Mouse (Mus musculus) mouse embryonic stem cell (cell line): Measurements from ENCODE around the gene Pus1.

ENCODE experiments used
- in situ Hi-C, 2 experiments: fragments of 300-500 bp; cut with MboI; formaldehyde crosslinking; loops; 1 replicate in 1 of 2; 3 replicates in 1 of 2; pipeline ENCODE4 v1.14.3; 2019 to 2020; ENCODE audit warnings: low sequenced_read_pairs in 2 of 2, low pct_unique_long_range_greater_than_20kb in 1 of 2, mixed read lengths in 1 of 2; ENCODE audit not compliant: unreplicated experiment in 1 of 2

Pus1 gene

DNA sequence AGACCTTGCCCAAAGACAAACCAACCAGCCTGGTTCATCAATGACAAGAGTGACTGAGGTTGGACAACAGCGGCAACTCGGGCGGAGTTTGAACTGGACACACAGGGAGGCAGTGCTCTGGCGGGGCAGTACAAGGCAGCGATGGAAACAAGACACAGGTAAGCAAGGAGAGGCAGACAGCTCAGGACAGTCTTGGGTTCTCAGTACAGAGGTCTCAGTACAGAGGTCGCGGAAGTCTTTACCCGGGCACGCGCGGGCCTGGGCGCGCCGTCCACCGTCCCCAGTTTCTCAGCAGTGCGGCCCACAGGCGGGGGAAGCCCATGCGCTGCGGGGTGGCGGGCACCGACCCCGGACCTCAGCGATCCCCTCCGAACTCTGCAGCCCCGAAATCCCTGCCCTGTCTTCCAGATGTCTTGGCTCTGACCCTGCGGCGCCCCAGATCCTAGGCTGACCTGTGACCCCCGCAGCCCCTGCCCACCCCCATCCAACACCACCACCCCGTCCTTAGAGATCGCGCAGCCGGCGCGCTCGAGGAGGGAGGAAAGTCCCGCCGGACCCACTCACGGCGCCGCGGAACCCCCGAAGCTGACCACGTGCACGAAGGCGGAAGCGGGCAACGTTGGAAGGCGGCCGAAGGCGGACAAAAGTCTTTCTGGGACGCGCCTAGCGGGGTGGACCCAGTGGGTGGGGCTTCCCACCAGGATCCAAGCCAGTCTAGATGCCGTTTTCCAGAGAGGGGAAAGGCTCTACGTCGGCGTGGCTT, at the start of gene Pus1:
Pus1 (minus strand) TSS at position 662 of the 763 bp plus-strand sequence.
- in situ Hi-C loops = no loop called here

DNA sequence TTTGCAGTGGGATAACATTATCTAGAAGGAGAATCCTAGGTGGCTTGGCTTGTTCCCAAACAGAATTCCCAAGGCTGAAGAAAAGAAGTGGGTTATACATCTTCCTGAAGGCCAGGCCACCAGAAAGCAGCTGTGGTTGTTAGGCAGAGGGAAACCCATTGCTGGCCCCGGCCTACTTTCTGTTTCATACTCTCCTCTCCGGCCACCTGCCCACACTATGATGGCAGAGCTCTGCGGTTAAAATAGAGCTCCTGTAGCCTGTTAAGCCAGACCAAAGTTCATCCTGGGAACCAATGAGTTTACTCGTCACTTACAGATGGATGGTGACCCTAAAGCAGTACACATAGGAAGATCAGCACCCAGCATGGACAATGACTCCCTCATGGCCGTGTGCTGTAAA, 47.1 kb upstream of the Pus1 start:
- in situ Hi-C loops = no loop called here

DNA sequence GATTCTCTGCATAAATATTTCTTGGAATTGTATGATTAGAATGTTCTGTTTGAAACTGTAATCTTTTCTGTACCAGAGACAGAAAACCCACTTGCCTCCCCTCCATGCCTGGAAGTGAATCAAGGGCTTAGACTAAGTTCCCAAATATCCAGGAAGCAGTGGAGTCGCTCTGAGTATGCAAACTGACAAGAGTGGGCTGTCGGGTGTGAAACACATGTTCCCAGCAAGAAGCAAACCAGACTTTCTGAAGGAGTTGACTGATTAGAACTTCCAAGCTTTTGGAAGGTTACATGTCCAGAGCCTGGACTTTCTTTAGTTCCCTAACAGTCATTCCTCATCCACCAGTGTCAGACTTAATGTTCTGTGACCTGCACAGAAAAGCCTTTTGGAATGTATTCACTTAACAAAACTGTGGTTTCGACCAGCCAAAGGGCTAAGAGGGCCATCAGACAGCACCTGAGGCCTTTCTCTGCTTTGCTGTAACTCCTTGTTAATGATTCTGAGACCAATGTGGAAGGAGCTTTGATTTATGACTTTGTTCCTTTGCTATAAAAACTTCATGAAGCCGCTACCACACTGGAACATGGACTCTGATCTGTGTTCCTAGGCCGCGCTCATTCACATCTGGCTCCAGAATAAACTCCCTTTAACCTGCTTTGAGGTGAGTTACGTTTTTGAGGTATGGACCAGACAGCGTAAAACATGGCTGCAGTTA, 46.5 kb upstream of the Pus1 start:
- in situ Hi-C loops = no loop called here

DNA sequence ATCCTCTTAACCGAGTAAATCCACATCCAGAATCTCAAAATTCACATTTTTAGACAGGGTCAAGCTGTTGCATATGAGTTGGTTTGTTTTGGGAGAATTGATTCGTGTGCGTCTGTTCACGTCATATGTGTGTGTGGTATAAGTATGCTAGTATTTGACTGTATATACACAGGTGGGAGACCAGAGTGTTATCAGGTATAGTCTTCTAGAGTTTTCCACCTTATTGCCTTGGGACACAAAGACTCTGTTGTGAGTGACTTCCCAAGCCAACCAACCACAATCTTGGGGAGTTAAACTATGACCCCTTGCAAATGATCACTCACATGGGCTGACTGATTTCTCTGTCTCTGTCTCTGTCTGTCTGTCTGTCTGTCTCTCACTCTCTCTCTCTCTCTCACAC, 44.0 kb upstream of the Pus1 start:
- in situ Hi-C loops = no loop called here

DNA sequence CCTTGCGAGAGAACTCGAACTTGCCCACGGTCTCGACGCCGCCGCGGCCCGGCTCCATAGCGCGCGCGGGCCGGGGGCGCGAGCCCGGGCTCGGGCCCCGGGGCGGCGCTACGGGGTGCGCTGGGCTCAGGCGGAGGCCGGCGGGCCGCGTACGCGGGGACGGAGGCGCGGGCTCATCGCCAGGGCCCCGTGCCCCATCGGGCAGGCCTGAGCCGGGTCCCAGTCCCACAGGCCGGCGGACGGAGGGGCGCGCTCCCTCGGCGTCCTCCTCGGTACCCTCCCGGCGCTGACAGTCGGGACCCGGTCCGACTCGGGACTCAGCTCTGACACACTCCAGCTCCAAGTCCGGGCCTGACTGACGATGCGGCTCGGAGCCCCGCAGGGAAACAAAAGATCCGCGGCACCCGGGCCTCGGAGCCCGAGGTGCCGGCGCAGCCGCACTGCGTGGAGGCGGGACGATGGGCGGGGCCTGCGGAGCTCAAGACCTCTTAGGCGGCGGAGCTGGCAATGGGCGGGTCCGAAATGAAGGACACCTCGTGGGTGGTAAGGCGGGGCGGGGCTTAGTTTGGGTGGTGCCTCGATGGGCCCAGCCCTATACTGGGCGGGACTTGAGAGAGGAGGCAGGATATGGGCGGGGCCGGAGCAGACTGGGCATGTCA, 29.3 kb upstream of the Pus1 start, which contains the start of gene Ulk1:
Ulk1 (minus strand) TSS at position 431 of the 659 bp plus-strand sequence.
- in situ Hi-C loops = no loop called here

DNA sequence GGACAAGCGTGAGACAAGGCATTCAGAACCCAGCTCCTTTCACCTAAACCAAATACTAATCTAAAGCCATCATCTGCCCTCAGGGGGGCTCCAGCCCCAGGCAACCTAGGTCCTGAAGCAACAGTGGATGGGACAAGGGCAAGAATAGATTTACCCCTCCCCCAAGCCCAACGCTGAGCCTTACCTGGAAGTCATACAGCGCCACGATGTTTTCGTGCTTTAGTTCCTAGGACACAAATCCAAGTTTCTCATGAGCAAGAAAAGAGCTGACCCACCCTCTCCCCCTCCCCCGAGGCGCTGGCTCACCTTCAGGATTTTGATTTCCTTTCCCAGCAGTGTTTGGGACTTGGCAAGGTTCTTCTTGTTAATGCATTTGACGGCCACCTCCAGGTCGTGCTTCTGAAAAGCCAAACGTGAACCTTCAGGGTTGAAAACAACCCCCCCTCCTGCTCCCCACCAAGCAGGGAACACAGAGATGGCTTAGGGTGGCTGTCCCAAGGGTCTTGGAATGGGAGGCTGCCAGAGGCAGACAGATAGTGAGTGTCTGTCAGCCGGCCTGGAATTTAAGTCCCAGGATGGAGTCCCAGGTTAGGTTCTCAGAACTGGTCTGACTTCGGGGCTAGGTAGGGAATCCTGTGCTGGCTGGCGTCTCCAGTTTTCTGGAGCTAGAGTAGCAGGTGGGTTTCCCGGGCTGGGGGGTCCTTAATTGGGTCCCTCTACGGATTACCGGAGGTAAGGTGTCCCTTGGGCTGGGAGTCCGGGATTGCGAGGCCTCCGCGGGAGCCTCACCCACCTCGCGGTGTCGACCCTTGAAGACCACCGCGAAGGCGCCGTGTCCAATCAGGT, 28.6 kb upstream of the Pus1 start:
- in situ Hi-C loops = no loop called here

DNA sequence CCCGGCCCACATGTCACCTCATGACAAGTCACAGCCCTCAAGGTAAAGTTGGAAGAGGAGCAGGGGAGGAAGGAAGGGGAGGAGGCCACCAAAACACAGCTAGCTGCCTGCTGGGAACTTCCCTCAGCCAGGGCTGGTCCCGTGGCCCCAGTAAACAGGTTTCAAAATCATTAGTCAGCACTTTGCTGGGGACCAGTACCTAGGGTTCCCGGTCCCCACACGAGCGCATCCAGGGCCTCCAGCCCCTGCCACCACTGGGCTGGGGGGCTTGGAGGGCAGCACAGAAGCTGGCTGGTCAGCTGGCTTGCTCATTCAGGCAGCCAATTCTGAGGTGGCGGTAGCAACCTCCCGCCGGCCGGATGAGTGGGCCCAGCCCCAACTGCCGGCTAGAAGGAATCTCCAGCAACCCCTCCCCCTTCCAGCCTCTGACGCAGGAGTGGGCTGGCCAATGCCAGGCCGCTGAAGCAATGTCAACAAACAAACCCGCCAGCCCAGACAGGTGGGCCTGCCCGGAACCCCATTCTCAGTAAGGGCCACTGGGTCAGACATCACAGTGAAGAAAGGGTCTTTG, 27.7 kb upstream of the Pus1 start:
- in situ Hi-C loops = no loop called here

DNA sequence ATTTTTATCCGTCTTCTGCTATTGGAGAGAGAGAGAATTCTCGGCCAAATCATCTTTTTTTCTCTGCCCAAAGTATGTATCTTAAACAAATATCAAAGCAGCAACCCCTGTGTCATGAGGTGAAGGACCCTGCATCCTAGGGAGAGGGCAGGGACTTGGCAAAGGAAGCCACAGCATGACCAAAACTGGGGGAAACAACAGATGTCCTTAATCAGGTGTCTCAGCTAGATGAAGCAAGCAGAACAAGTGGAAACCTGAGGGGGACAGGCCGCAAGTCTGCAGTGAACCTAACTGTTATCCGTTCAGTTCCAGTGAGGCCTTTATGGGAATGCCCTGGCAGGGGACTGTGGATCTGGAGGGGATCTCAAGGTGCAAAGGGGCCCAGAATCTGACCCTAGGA, 27.0 kb upstream of the Pus1 start:
- in situ Hi-C loops = no loop called here

DNA sequence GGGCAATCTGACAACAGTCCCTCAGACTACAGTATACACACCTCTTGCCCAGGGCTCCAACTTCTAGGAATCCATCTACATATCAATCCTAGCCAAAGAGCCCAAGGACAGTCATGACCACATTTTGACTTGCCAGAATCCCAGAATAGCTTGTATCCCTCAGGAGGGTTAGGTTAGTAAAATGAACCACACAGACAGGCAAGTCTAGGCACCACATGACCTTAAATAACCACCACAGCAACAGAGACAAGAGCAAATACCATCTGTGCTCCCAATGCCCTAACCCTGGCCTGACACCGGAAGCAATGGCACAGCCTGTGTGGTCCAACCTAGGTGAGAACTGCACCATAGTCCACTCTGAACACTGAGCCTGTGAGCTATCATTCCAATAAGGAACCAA, 26.2 kb upstream of the Pus1 start:
- in situ Hi-C loops = no loop called here

DNA sequence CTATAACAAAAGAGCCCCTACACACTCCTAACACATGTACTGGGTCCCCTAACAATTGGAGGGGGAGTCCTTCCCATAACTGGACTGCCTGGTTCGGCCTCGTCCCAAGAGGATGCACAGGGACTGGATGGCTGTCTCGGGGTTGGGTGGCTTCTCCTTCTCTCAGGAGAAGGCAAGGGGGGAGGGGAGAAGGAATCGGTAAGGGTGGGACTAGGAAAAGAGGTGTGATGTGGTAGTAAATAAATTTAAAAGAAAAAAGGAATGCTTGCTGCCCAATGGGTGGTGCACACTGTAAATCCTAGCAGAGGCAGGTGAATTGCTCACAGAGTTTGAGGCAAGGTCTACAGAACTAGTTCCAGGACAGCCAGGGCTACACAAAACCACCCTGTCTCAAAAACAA, 25.7 kb upstream of the Pus1 start:
- in situ Hi-C loops = no loop called here

DNA sequence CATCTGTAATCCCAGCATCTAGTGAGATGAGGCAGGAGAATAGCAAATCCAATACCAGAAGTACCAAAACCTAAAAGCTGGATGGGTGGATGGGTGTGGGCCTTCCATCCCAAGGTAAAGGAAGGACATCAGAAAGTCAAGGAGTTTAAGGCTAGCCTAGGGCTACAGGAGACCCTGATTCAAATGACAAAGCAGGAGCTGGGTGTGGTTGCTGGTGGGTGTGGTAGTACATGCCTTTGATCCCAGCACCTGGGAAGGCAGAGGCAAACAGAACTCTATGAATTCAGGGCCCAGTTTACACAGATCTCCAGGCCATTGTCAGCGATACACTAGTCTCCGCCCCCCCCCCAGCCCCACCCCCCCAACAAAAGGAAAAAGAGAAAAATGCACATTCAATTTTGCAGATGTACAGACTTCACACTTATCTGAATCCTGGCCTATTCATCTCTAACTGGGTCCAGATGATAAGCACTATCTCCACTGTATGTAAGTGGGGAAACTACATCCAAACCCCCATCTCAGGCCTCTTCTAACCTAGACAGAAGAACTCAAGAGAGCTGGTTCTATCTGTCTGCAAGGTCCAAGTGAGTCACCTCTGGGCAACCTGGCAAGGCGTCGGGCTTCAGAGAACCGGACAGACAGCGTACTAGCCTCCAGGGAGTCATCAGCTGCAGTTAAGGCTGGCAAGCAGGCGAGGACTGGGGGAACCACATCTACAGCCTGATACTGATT, 23.7 kb upstream of the Pus1 start:
- in situ Hi-C loops = no loop called here

DNA sequence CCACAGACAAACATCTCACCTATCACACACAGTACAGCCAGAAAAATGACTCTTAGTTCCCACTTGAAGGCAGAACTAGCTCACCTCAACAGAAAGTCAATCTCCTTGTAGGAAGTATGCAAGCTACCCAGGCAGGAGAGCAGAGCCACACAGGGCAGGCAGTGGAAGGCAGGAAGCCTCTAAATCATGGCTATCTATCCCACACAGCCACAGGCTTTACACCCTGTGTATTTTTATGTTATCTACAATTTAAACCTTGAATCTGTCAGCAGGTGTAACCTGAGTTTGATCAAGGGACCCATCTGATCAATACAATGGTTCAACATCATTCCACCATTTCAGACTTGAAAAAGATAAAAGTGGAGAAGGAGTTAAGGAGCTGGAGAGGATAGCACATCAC, 22.4 kb upstream of the Pus1 start:
- in situ Hi-C loops = no loop called here

DNA sequence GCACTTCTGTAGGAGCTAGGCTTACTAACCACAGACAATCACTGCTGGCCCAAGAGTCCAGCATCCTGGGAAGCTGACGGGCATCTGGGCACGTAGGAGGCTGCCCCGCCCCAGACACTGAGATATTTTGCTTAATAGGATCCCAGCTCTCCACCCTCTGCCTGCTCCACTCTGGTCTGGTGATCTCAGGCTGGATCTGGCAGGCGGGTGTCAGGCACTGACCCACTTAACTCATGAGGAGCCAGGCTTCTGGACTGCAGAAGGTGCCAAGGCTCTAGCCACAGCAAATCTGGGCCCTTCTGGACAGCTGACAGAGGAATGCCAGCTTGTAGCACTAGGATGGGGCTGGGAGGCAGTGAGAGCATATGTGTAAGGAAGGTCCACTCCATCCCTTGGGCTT, 21.7 kb upstream of the Pus1 start:
- in situ Hi-C loops = no loop called here

DNA sequence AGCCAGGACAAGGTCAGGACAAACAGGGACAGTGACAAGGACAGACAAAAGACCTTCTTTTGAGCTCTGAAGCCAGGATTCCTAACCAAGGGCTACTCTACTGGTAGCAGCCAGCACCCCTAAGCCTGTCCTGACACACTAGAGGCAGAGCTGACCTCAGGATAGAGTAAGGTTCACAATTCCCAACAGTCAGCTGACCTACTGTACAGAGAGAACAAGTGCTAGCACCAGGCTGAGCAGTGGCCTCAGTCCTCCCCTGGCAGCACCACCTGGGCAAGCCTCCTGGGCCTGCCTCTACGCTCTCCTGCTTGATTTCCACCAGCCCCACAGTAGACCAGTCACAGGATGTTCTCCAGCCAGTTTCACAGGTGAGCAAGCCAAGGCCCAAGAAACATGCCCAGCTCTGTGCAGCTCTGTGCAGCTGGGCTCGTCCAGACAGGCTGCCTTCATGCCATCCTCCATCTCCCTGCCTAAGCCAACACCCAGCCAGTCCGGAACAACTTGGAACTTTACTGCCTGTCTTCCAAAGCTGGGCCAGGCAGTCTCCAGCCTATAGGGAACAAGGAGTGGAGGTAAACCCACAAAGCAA, 20.7 kb upstream of the Pus1 start:
- in situ Hi-C loops = no loop called here

DNA sequence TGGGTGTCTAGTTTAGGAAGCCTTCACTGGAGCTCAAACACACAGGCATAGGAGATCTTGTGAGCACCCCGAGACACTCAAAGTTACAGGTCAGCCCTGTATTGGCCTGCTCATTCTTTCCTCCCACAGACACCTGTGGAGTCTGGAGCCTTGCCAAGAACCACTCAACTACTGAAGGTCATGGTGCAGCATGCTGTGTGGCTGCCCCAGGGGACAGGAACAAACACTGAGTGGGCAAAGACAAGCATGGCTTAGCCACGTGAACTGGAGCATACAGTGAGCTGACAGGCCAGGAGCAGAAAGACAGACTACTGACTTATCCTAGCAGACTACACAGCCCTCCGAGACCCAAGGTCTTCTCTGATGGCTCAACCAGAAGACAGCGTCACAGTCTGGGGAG, 17.2 kb upstream of the Pus1 start:
- in situ Hi-C loops = no loop called here

DNA sequence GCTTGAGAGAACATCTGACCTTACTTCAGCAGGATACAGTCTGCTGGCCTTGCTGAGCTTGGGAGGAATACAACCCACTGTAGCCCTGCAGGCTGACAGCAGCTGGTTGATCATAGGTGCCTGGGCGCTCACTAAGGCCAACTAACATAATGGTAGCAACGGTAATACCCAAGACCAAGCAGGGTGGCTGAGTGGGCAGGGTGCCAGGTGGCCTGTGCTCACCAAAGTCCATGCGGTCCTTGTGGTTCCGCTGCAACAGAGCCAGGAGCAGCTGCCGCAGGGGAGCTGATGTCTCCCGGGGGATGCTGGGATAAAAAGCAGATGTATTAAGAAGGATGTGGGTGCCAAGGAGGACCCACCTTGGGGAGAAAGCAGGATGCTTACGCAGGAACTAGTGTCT, 13.9 kb upstream of the Pus1 start:
- in situ Hi-C loops = no loop called here

DNA sequence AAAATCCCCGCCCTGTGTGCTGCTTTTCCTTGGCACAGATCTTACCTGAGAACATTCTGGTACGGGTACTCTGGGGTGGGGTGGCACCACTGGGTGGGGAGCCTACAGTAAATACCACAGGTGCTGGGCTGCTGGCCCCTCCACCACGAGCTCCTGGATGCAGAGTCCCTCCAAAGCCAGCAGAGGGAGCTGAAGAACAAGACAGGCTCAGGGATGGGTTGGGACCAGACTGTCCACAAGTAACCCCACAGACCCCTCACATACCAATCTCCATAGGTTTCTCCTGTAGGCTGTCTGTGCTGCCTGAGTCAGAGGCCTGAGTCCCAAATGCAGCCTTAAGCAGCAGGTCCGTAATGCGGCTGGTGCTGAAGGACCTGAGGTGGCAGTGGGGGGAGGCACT, 8.2 kb upstream of the Pus1 start:
- in situ Hi-C loops = no loop called here
